Mouse (Mus musculus) G1E (cell line): ENCODE data around the gene Ablim1.

ENCODE experiments used
- CTCF ChIP-seq: IDR thresholded peaks from 2 replicates; pipeline ENCODE4 v1.5.1; 2012; ENCODE audit warnings: low read depth, low read length, inconsistent platforms, mixed read lengths
- GATA1 ChIP-seq: IDR thresholded peaks from 2 replicates; pipeline ENCODE4 v1.6.1; 2012; ENCODE audit warnings: borderline replicate concordance, low read length, inconsistent platforms, mixed read lengths
- TAL1 ChIP-seq: conservative IDR thresholded peaks from 2 replicates; pipeline ENCODE4 v1.6.1; 2012; ENCODE audit warnings: low read depth, low read length, inconsistent platforms, mixed read lengths

- TF ChIP-seq CTCF (no peak), TAL1 (no peak), GATA1 (no peak)
Measured at GRCm38 (mm10) chr19:57333356-57333755, 18.6 kb upstream of the Ablim1 start.
